Mouse (Mus musculus) CH12.LX (cell line): ENCODE measurements at regions not wholly inside any gene's neighbourhood (a gene's known extent, or its start where the extent isn't known, plus 50 kb on each side); places are given as distances from the start of the nearest gene placed in this dataset.

ENCODE experiments used
- CTCF ChIP-seq, 2 experiments: IDR thresholded peaks in 1 of 2; conservative IDR thresholded peaks in 1 of 2; 2 replicates each; pipeline ENCODE4 v1.5.1; 2011 to 2012; ENCODE audit warnings: low read depth in 2 of 2, low read length in 2 of 2, improper control_type of control experiment in 1 of 2, inconsistent platforms in 1 of 2, mild to moderate bottlenecking in 1 of 2, moderate library complexity in 1 of 2
- EP300 ChIP-seq: IDR thresholded peaks from 2 replicates; pipeline ENCODE4 v1.6.1; 2011; ENCODE audit warnings: low read length, improper control_type of control experiment
- ETS1 ChIP-seq: conservative IDR thresholded peaks from 2 replicates; pipeline ENCODE4 v1.6.1; 2012; ENCODE audit warnings: low read depth, mild to moderate bottlenecking, inconsistent platforms, low read length, improper control_type of control experiment, moderate library complexity
- JUN ChIP-seq: IDR thresholded peaks from 2 replicates; pipeline ENCODE4 v1.6.1; 2011; ENCODE audit warnings: low read depth, mild to moderate bottlenecking, low read length, improper control_type of control experiment, moderate library complexity; ENCODE audit not compliant: insufficient read depth
- ZC3H11A ChIP-seq: IDR thresholded peaks from 2 replicates; pipeline ENCODE4 v1.6.1; 2012; ENCODE audit warnings: low read depth, mild to moderate bottlenecking, inconsistent platforms, low read length, improper control_type of control experiment
- ZKSCAN1 ChIP-seq: IDR thresholded peaks from 2 replicates; pipeline ENCODE4 v1.6.1; 2012; ENCODE audit warnings: low read depth, inconsistent platforms, low read length, improper control_type of control experiment, borderline replicate concordance

DNA sequence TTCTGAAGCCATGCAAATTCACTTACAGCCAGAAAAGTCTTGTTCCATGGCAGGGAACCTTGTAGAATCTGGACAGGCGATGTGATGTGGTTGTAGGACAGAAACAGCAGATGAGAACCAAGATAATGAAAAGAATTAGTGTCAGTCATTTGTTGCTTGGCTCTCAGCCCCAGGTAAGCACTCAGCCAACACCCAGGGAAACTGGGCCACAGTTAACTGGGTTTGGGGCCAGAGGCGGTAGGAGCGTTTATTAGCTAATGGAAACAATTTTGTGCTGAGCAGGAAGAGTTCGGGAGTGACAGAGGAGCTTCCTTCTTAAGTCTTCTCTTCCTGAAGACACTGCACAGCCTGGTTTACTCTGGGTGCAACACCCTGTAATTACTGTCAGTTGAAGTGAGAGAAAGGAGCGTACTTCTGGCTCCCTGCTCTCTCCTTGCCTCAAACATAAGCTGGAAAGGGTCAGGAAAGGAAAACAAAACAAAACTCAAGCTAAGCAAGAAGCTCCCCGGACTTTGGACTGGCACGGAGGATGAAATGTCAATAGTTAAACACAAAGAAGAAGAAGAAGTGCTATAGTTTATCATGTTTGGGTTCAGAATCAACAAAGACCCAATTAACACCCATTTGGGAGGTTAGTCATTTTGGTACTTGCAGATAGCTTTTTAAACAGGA, 100.4 kb downstream of the Enc1 start:
- TF ChIP-seq CTCF (conservative IDR thresholded peaks at IDR 0.05 in 1 of 2, IDR thresholded peaks at IDR 0.05 in 1 of 2; ENCODE audit: low read depth in 2 of 2, low read length in 2 of 2) (no peak), ZC3H11A (no peak), ZKSCAN1 (no peak), JUN (no peak), ETS1 (no peak), EP300 (no peak)
